Mouse (Mus musculus) stomach, embryonic 16.5 days (tissue): ENCODE results near the gene Lyrm4. TPM values are rescaled to one million over a fixed set of nuclear protein-coding genes. Genes with fewer than 3 reads are reported as not detected.
A peak's percentile ranks its signal among the peaks of the same experiment; 100 is the strongest.

Experiments
- ATAC-seq: fragments of 200-750 bp; cut with Nextera tagmentation; 2 replicates; pipeline ENCODE4 v1.8.0; 2017; ENCODE audit warnings: moderate number of reproducible peaks, moderate TSS enrichment; ENCODE audit not compliant: insufficient read depth, low FRiP score
- H3K27ac ChIP-seq: fragments of 300-500 bp; sonication (generic); 2 replicates; pipeline ENCODE4 v1.5.1; 2014; ENCODE audit warnings: low read length
- H3K27me3 ChIP-seq: fragments of 300-500 bp; sonication (generic); 2 replicates; pipeline ENCODE4 v1.6.1; 2014; ENCODE audit warnings: low read length, control low read depth, mixed read lengths; ENCODE audit not compliant: control insufficient read depth, insufficient read depth
- H3K36me3 ChIP-seq: fragments of 300-500 bp; sonication (generic); 2 replicates; pipeline ENCODE4 v1.6.1; 2014; ENCODE audit warnings: low read length; ENCODE audit not compliant: control insufficient read depth, insufficient read depth
- H3K4me1 ChIP-seq: fragments of 300-500 bp; sonication (generic); 2 replicates; pipeline ENCODE4 v1.6.1; 2014; ENCODE audit warnings: low read length, control low read depth, mixed read lengths; ENCODE audit not compliant: control insufficient read depth, insufficient read depth
- H3K4me2 ChIP-seq: fragments of 300-500 bp; sonication (generic); 2 replicates; pipeline ENCODE4 v1.6.1; 2014; ENCODE audit warnings: low read depth, low read length, mixed read lengths
- H3K4me3 ChIP-seq: fragments of 300-500 bp; sonication (generic); replicated peaks from 2 replicates; pipeline ENCODE4 v1.5.1; 2014; ENCODE audit warnings: mild to moderate bottlenecking, low read length
- H3K9ac ChIP-seq: fragments of 300-500 bp; sonication (generic); 2 replicates; pipeline ENCODE4 v1.6.1; 2014; ENCODE audit warnings: low read length
- H3K9me3 ChIP-seq: fragments of 300-500 bp; sonication (generic); replicated peaks from 2 replicates; pipeline ENCODE4 v1.6.1; 2016; ENCODE audit warnings: low read length, control low read depth; ENCODE audit not compliant: control insufficient read depth
- WGBS: fragments of 180-500 bp; shearing (Covaris S2); extraction: QIAGEN DNeasy Blood & Tissue Kit; methylation state at CpG from one replicate; pipeline ENCODE4 v1.1.7; 2014; 5-methylcytosine and 5-hydroxymethylcytosine counted together
- polyA plus RNA-seq: library from polyadenylated mRNA; unstranded; fragments of >200 nt; fragmentation: Nextera tagmentation; extraction: Ambion mirVana; gene quantifications from 2 replicates; pipeline ENCODE4 v1.2.1, GENCODE M21; 2015

The Lyrm4 gene
- 21.1 and 21.8 TPM in 2 replicates for polyA plus RNA-seq

DNA sequence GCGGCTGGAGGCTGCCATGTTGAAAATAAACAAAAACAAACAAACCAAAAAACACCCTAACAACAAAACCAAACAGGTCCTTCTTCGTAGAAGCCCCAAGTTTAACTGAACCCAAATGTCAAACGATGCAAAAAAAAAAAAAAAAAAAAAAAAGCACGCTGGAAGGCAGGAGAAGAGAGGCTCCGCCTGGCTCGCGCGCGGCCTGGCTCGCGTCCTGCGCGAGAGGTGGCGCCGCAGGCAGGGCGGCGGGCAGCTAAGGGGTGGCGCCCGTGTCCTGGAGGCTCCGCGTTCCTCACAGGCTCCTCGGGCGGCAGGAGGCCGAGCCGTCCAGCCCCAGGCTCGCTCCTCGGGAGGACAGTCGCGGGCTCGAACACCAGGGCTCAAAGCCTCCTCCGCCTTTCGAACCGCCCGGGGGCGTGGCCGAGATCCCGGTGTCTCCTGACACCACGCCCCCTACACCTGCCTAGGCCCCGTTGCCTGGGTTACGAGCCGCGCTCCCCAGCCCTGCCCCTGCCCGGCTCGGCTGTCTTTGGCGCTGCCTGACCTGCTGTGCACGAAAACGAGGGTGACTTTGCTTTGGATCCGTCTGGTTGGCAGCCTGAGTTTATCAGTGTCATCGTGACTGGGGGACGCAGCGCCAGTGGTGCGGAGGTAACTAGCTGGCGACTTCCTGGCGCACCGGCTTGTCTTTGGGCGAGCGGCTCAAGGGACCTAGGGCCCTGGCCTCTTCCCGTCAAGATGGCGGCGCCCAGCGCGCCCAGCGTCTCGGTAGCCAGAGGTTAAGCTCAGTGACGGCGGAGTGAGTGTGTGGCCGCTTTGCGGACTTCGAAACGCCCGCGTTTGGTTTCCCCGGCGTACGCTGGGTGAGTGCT, at the start of gene Lyrm4, which contains the start of gene Fars2:
TSS of gene Lyrm4 (minus strand) at position 384 of the 872 bp plus-strand sequence.
TSS of gene Fars2 (plus strand) at position 270 of the 872 bp plus-strand sequence.
- peak within 1 kb of the TSS; percentile 88 for H3K4me3 ChIP-seq
- WGBS, result under 1% methylated on average over 74 of the region's 75 CpGs
- H3K27me3 ChIP-seq, result no peaks in the 10 kb centered on the region
- ATAC-seq, result peak; percentile 98
- H3K4me2 ChIP-seq, result peak within 1 kb of the TSS; percentile 69
- peak within 1 kb of the TSS; percentile 84 for H3K9ac ChIP-seq
- H3K4me1 ChIP-seq, result peaks cover 3% of the 10 kb centered on the region; the same call in 1 of the 2 replicates
- H3K27ac ChIP-seq, result peak within 1 kb of the TSS; percentile 97
- no peaks in the 10 kb centered on the region for H3K36me3 ChIP-seq
- no peaks in the 10 kb centered on the region for H3K9me3 ChIP-seq

DNA sequence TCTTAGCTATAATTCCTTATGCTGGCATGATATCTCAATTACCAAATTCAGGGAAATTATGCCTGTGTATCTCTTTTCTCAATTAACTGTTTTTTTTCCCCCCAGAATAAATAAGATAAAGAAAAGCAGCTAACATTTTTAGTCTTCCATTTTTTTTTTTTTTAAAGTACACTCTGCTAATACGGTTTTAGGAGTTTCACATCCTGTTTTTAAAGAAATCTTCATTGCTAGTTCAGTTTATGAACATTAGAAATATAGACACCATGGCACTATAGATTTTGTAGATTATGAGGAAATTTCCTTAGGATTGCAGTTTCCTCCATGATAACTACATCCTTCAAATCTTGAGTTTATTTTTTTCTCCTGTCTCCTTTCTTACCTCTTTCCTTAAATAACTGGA, 46.6 kb upstream of the Lyrm4 start:
- H3K9ac ChIP-seq, result no peak overlapping the region
- H3K36me3 ChIP-seq, result no peaks in the 10 kb centered on the region
- H3K9me3 ChIP-seq, result no peaks in the 10 kb centered on the region
- H3K4me2 ChIP-seq, result no peak overlapping the region
- H3K4me3 ChIP-seq, result no peak overlapping the region
- H3K4me1 ChIP-seq, result no peaks in the 10 kb centered on the region
- ATAC-seq, result no peak
- no peaks in the 10 kb centered on the region for H3K27me3 ChIP-seq
- no peak overlapping the region for H3K27ac ChIP-seq
- WGBS, result 73% methylated on average over 1 of the region's 1 CpGs

DNA sequence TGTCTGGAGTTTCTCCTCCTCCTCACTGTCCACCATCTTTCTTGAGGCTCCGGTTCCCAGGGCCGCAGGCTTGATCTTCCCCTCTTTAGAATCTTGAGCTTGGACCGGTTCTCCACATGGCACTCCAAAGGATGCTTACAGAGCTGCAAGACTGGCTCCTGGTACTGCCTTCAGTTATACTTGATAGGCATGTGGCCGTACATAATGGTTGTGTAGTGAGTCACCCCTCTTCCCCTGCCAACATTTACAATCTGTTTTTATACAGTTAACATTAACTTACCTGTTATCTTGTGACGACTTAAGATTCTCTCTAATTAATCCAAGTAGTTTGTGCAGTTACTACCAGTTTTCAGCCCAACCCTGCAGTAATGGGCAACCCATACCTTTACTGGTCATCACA, 46.1 kb upstream of the Lyrm4 start:
- Histone ChIP-seq H3K4me2 (no peak overlapping the region), H3K9me3 (no peaks in the 10 kb centered on the region), H3K9ac (no peak overlapping the region), H3K27me3 (no peaks in the 10 kb centered on the region), H3K36me3 (no peaks in the 10 kb centered on the region), H3K27ac (no peak overlapping the region), H3K4me1 (no peaks in the 10 kb centered on the region), H3K4me3 (no peak overlapping the region)
- WGBS, result 82% methylated on average over 5 of the region's 5 CpGs
- no peak for ATAC-seq

DNA sequence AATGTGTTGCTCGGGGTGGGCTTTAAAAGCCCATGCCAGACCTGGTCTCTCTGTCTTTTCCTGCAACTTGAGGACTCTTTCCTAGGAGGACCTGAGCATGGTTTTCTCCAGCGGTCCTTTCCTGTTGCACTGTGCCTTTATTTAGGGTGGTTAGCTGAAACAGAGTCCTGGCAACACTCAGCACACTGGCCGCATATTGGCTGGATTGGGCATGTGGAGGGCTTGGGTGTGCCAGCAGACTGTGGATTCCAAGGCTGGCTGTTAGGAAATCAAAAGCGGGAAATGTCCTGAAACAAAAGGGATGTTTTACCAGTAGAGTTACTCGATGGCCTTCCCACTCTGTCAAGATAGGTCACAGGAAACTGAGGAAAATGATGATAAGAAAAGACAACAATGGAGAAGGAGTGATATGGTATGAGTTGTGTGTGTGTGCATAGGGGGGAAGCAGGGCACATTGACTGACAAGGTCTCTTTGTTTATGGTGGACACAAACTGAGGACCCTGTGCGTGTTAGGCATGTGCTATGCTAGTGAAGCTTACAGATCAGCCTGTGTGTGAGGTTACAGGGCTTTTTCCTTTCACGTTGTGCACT, 39.1 kb upstream of the Lyrm4 start:
- Histone ChIP-seq H3K9me3 (no peaks in the 10 kb centered on the region), H3K27ac (no peak overlapping the region), H3K9ac (no peak overlapping the region), H3K36me3 (no peaks in the 10 kb centered on the region), H3K4me2 (no peak overlapping the region), H3K4me1 (no peaks in the 10 kb centered on the region), H3K4me3 (no peak overlapping the region), H3K27me3 (no peaks in the 10 kb centered on the region)
- no peak for ATAC-seq
- 76% methylated on average over 7 of the region's 7 CpGs for WGBS

DNA sequence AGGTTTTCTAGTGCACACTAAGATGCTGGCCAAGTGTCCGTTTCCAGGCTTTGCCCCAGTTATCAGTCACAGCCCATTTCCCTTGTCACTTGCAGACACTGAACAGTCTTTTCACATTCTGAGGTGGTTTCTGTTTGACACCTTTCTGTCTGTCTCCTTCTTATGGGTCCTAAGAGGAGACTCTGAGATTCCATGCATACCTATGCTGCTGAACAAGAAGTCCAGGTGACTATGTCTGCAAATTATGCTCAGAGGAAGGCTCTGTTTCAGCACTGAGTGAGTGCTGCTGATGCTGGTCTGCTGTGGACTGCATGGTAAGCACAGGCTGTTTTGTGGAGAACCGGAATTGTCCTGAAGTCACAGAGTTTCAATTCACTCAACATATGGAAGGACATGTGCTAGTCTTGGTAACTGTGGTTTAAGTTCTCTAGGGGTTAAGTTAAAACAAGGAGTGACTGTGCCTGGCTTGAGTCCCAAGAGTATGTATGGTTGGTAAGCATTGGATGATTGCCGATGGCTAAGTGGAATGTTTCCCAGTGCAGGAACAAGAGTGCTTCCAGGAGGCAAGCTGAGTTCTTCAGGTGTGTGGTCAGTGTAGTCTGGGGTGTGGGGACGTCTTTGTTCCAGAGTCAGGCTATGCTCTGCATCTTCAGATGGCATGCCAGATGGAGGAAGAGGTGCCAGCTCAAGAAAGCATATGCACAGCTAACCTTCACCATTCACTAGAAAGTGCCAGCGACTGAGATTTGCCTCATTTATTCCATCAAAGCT, 35.6 kb upstream of the Lyrm4 start:
- H3K4me2 ChIP-seq, result no peak overlapping the region
- no peak for ATAC-seq
- WGBS, result 70% methylated on average over 5 of the region's 5 CpGs
- no peak overlapping the region for H3K27ac ChIP-seq
- H3K27me3 ChIP-seq, result no peaks in the 10 kb centered on the region
- no peaks in the 10 kb centered on the region for H3K36me3 ChIP-seq
- peaks cover 10% of the 10 kb centered on the region for H3K4me1 ChIP-seq
- H3K4me3 ChIP-seq, result no peak overlapping the region
- no peak overlapping the region for H3K9ac ChIP-seq
- H3K9me3 ChIP-seq, result no peaks in the 10 kb centered on the region

DNA sequence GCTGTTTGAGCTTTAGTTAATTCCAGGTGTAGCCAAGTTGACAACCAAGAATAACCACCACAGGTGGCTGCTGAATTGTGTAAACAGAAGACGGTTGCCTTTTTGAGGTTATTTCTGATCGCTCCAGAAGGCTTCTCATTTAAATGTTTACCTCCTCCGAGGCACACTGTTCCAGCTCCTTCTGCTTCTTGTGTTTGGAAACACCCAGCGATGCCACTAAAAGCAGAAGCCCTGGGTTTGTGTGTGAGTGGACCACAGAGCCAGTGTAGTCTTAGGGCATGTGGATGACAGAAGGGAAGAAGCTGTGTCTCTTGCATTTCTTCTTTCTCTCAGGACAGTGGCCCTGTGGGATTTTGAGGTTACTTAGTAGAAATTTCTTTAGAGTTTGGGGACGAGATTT, 32.9 kb upstream of the Lyrm4 start:
- no peak for ATAC-seq
- Histone ChIP-seq H3K4me3 (no peak overlapping the region), H3K4me2 (no peak overlapping the region), H3K27me3 (no peaks in the 10 kb centered on the region), H3K4me1 (peaks cover 10% of the 10 kb centered on the region), H3K27ac (no peak overlapping the region), H3K36me3 (no peaks in the 10 kb centered on the region), H3K9me3 (no peaks in the 10 kb centered on the region), H3K9ac (no peak overlapping the region)
- 44% methylated on average over 5 of the region's 5 CpGs for whole genome bisulfite sequencing

DNA sequence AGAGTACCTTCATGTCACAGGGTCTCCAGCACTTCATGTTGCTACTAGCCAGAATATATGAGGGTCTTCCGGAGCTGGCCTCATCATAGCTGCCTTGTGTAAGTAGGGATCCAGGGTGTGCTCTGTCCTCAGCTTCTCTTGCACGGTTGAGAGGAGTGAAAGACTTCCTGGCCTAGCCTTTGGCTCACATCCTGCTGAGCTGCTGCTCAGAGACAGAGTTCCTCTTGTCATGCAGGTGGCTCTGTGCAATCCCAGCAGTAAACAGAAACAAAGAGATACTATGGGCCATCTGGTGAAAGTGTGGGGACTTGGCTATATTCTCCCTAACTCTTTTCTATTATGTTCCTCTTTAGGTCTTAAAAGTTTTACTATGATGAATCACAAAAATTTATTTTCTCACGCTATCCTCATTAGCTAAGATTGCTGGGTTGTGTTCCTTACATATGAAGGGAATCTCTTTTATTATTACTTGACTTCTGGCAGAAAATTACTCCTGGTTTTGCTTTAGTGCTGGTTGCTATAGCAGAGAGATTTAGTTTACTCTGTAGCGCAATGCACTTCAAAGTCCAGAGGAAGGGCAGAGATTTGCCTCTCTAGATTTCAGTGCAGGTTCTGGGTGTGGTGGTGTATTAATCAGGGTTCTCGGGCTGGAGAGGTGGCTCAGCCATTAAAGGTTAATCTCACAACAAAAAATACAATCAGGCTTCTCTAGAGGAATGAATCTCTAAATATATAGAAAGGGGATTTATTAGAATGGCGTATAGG, 32.0 kb upstream of the Lyrm4 start:
- 49% methylated on average over 6 of the region's 6 CpGs for WGBS
- no peak overlapping the region for H3K4me2 ChIP-seq
- H3K27ac ChIP-seq, result peak overlapping the region; percentile 38; the same call in 1 of the 2 replicates
- no peak overlapping the region for H3K4me3 ChIP-seq
- peak; percentile 60; the same call in 1 of the 2 replicates for ATAC-seq
- no peaks in the 10 kb centered on the region for H3K36me3 ChIP-seq
- no peaks in the 10 kb centered on the region for H3K9me3 ChIP-seq
- H3K9ac ChIP-seq, result peak overlapping the region; percentile 18; the same call in 1 of the 2 replicates
- no peaks in the 10 kb centered on the region for H3K27me3 ChIP-seq
- H3K4me1 ChIP-seq, result peaks cover 10% of the 10 kb centered on the region

DNA sequence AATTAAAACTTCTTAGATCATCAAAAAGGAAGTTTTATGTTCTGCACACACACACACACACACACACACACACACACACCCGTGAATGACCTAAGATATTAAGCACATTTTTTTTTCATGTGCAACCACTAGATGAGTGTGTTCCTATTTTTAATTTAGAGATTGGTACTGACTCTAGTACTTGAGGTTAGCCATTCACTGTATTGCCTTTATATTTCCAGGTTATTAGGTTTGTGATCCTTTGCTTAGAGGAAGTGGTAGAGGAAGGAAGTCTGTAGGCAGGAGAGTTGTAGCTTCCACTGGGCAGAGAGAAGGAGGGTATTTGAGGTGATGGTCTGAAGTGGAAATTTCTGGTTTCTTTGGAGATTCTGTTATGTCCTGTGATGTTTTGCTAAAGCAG, 28.3 kb upstream of the Lyrm4 start:
- H3K36me3 ChIP-seq, result no peaks in the 10 kb centered on the region
- H3K27ac ChIP-seq, result no peak overlapping the region
- H3K9me3 ChIP-seq, result no peaks in the 10 kb centered on the region
- H3K9ac ChIP-seq, result no peak overlapping the region
- peaks cover 10% of the 10 kb centered on the region for H3K4me1 ChIP-seq
- no peaks in the 10 kb centered on the region for H3K27me3 ChIP-seq
- H3K4me3 ChIP-seq, result no peak overlapping the region
- no peak for ATAC-seq
- no peak overlapping the region for H3K4me2 ChIP-seq
- WGBS, result 57% methylated on average over 1 of the region's 1 CpGs
